Mouse (Mus musculus): Measurements from ENCODE around the gene Mtrf1l. TPM values are rescaled to one million over a fixed set of nuclear protein-coding genes. Genes with fewer than 3 reads are reported as not detected.

Gene Mtrf1l
- total and polyA plus RNA-seq, 3 experiments, result 5.6 to 12.4 (median 8.8) TPM

DNA sequence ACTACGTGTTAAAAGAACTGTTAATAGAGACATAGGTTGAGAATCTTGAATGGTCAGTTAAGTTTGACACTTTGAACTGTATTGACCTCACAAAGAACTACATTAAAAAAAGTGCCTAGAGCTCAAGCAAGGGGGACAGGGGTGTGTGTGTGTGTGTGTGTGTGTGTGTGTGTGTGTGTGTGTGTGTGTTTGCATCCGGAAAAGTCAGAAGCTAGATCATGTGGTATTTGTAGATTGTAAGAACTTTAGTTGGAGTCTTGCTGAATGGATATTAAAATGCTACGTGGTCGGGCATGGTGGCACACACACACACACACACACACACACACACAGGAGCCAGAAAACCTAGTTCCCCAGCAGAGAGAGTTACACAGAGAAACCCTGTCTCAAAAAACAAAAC, 16.7 kb downstream of the Mtrf1l start:
- Histone ChIP-seq H3K4me2 (ENCODE audit: insufficient read depth, low read depth, poor library complexity, severe bottlenecking) (peak overlapping the region; percentile 88; the same call in 1 of the 2 replicates), H3K4me1 (ENCODE audit: control insufficient read depth in 1 of 2, insufficient read depth in 2 of 2) (peaks cover 0 to 23% of the 10 kb centered on the region in 2 experiments; a peak in 2 of 4 replicates), H3K36me3 (replicated peaks in 1 of 2; ENCODE audit: control insufficient read depth in 1 of 2, insufficient read depth in 1 of 2, low read length in 1 of 2) (peaks cover 10 to 21% of the 10 kb centered on the region in 2 experiments), H3K27me3 (replicated peaks) (no peaks in the 10 kb centered on the region), H3K9me3 (replicated peaks; ENCODE audit: low read length) (no peaks in the 10 kb centered on the region), H3K79me2 (replicated peaks; ENCODE audit: control insufficient read depth, extremely low read depth, insufficient read depth, poor library complexity, severe bottlenecking) (peaks cover 31% of the 10 kb centered on the region), H3K4me3 (replicated peaks in 1 of 3; ENCODE audit: low read depth in 2 of 3, low read length in 2 of 3, poor library complexity in 1 of 3) (no peak overlapping the region), H3K9ac (ENCODE audit: insufficient read depth, low read depth) (peak overlapping the region; percentile 23; the same call in 1 of the 2 replicates), H3K27ac (ENCODE audit: insufficient read depth, low read depth) (no peak overlapping the region)
- no peak for DNase-seq (ENCODE audit: extremely low read depth)
- in situ Hi-C loops (cut with MboI; ENCODE audit: low pct_ligation_motif_present, low pct_unique_long_range_greater_than_20kb, low sequenced_read_pairs), result loop anchor here (25.0 kb wide), 1 partner anchor 1255 kb away; the partner anchor contains the start of gene Ipcef1
- dilution Hi-C loops (cut with MboI; ENCODE audit: extremely low pct_ligation_motif_present, extremely low pct_unique_long_range_greater_than_20kb, low sequenced_read_pairs), result no loop called here
- TF ChIP-seq USF1 (IDR thresholded peaks at IDR 0.05; ENCODE audit: low read depth, low read length), result no peak
- no peak for TF ChIP-seq HCFC1 (IDR thresholded peaks at IDR 0.05; ENCODE audit: low read depth, low read length)
- no peak for TF ChIP-seq SMC3 (IDR thresholded peaks at IDR 0.05; ENCODE audit: low read depth, low read length)

- TF ChIP-seq MAFK (IDR thresholded peaks at IDR 0.05; ENCODE audit: insufficient replicate concordance, low read length) (no peak), ETS1 (conservative IDR thresholded peaks at IDR 0.05; ENCODE audit: low read depth, low read length) (no peak), TCF12 (IDR thresholded peaks at IDR 0.05; ENCODE audit: low read depth, low read length) (no peak), CHD1 (IDR thresholded peaks at IDR 0.05; ENCODE audit: low read depth, low read length) (peak; percentile 66), POLR2AphosphoS2 (IDR thresholded peaks at IDR 0.05; ENCODE audit: low read depth, low read length) (no peak), CHD2 (IDR thresholded peaks at IDR 0.05; ENCODE audit: low read length) (no peak)
- Histone ChIP-seq H3K79me2 (replicated peaks; ENCODE audit: control insufficient read depth, extremely low read depth, insufficient read depth, poor library complexity, severe bottlenecking) (peaks cover 36% of the 10 kb centered on the region), H3K9me3 (replicated peaks; ENCODE audit: low read length) (no peaks in the 10 kb centered on the region), H3K4me2 (ENCODE audit: insufficient read depth, low read depth, poor library complexity, severe bottlenecking) (peak overlapping the region; percentile 82), H3K4me1 (ENCODE audit: control insufficient read depth in 1 of 2, insufficient read depth in 2 of 2) (peaks cover 3 to 29% of the 10 kb centered on the region in 2 experiments), H3K4me3 (replicated peaks in 1 of 3; ENCODE audit: low read depth in 2 of 3, low read length in 2 of 3, poor library complexity in 1 of 3) (peak overlapping the region; percentile 37 to 66 (median 54)), H3K36me3 (replicated peaks in 1 of 2; ENCODE audit: control insufficient read depth in 1 of 2, insufficient read depth in 1 of 2, low read length in 1 of 2) (peaks cover 11 to 21% of the 10 kb centered on the region in 2 experiments), H3K27me3 (replicated peaks) (no peaks in the 10 kb centered on the region), H3K27ac (ENCODE audit: insufficient read depth, low read depth) (peak overlapping the region; percentile 21; the same call in 1 of the 2 replicates), H3K9ac (ENCODE audit: insufficient read depth, low read depth) (peak overlapping the region; percentile 91)
- no peak for DNase-seq (ENCODE audit: extremely low read depth)
- in situ Hi-C loops (cut with MboI; ENCODE audit: low pct_ligation_motif_present, low pct_unique_long_range_greater_than_20kb, low sequenced_read_pairs), result loop anchor here (25.0 kb wide), 1 partner anchor 1256 kb away; the partner anchor contains the start of gene Ipcef1
- dilution Hi-C loops (cut with MboI; ENCODE audit: extremely low pct_ligation_motif_present, extremely low pct_unique_long_range_greater_than_20kb, low sequenced_read_pairs), result no loop called here
Measured at GRCm38 (mm10) chr10:5806416-5806815, 17.3 kb downstream of the Mtrf1l start.

DNA sequence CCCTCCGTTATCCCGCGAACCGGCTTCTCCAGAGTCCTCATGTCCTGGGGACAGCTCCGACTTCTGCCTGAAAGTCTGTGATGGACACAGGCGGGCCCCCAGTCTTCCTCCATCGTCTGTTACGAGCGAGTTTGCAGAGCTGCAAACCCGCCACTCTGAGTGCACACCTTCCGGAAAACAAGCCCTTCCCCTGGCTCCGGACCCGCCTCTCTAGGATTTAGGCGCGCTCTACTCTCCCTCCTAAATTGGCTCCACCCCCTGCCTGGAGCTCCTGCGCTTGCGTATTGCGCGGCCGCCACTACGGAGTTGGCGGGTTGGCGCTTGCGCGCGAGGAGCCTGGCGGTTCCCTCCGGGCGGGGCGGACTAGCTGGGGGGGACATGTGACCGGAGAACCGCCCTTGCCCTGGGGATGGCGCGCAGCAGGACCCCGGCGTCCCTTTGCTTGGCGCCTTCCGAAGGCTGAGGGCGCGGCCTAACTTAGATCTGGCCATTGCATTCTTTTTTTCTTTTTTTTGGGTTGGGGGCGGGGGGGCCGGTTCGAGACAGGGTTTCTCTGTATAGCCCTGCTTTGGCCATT, 17.9 kb downstream of the Mtrf1l start:
- Histone ChIP-seq H3K4me2 (ENCODE audit: insufficient read depth, low read depth, poor library complexity, severe bottlenecking) (peak overlapping the region; percentile 82), H3K27ac (ENCODE audit: insufficient read depth, low read depth) (peak overlapping the region; percentile 72), H3K4me1 (ENCODE audit: control insufficient read depth in 1 of 2, insufficient read depth in 2 of 2) (peaks cover 3 to 34% of the 10 kb centered on the region in 2 experiments), H3K36me3 (replicated peaks in 1 of 2; ENCODE audit: control insufficient read depth in 1 of 2, insufficient read depth in 1 of 2, low read length in 1 of 2) (peaks cover 16 to 23% of the 10 kb centered on the region in 2 experiments), H3K9me3 (replicated peaks; ENCODE audit: low read length) (no peaks in the 10 kb centered on the region), H3K79me2 (replicated peaks; ENCODE audit: control insufficient read depth, extremely low read depth, insufficient read depth, poor library complexity, severe bottlenecking) (peaks cover 42% of the 10 kb centered on the region), H3K4me3 (replicated peaks in 1 of 3; ENCODE audit: low read depth in 2 of 3, low read length in 2 of 3, poor library complexity in 1 of 3) (peak overlapping the region; percentile 65 to 70 (median 66)), H3K9ac (ENCODE audit: insufficient read depth, low read depth) (peak overlapping the region; percentile 91), H3K27me3 (replicated peaks) (no peaks in the 10 kb centered on the region)
- dilution Hi-C loops (cut with MboI; ENCODE audit: extremely low pct_ligation_motif_present, extremely low pct_unique_long_range_greater_than_20kb, low sequenced_read_pairs) (no loop called here), in situ Hi-C loops (cut with MboI; ENCODE audit: low pct_ligation_motif_present, low pct_unique_long_range_greater_than_20kb, low sequenced_read_pairs) (loop anchor here (25.0 kb wide), 1 partner anchor 1256 kb away; the partner anchor contains the start of gene Ipcef1)
- DNase-seq (ENCODE audit: extremely low read depth), result peak; percentile 95
- peak; percentile 97 for TF ChIP-seq NRF1 (IDR thresholded peaks at IDR 0.05; ENCODE audit: low read depth, low read length)
- TF ChIP-seq EP300 (IDR thresholded peaks at IDR 0.05; ENCODE audit: low read length), result no peak
- no peak for TF ChIP-seq ZKSCAN1 (IDR thresholded peaks at IDR 0.05; ENCODE audit: borderline replicate concordance, low read depth, low read length)
- no peak for TF ChIP-seq ZC3H11A (IDR thresholded peaks at IDR 0.05; ENCODE audit: low read depth, low read length)
- TF ChIP-seq MYC (IDR thresholded peaks at IDR 0.05; ENCODE audit: low read depth, low read length), result 0 out of 2 replicates have a peak, but pooled peaks have one; percentile 12
- peak; percentile 79; the same call in 1 of the 2 replicates for TF ChIP-seq KAT2A (IDR thresholded peaks at IDR 0.05; ENCODE audit: insufficient replicate concordance, low read length)
- peak; percentile 8; the same call in 1 of the 2 replicates for TF ChIP-seq MXI1 (IDR thresholded peaks at IDR 0.05; ENCODE audit: low read depth, low read length)
- TF ChIP-seq SMC3 (IDR thresholded peaks at IDR 0.05; ENCODE audit: low read depth, low read length), result no peak
- TF ChIP-seq ETS1 (conservative IDR thresholded peaks at IDR 0.05; ENCODE audit: low read depth, low read length), result no peak
- peak; percentile 32 for TF ChIP-seq SIN3A (IDR thresholded peaks at IDR 0.05; ENCODE audit: low read length)
- TF ChIP-seq IRF4 (IDR thresholded peaks at IDR 0.05; ENCODE audit: low read depth, low read length), result 0 out of 2 replicates have a peak, but pooled peaks have one; percentile 28
- no peak for TF ChIP-seq MAFK (IDR thresholded peaks at IDR 0.05; ENCODE audit: insufficient replicate concordance, low read length)
- no peak for TF ChIP-seq RAD21 (IDR thresholded peaks at IDR 0.05; ENCODE audit: low read depth, low read length)
- 0 out of 2 replicates have a peak, but pooled peaks have one; percentile 28 for TF ChIP-seq TBP (conservative IDR thresholded peaks at IDR 0.05; ENCODE audit: low read depth, low read length)
- TF ChIP-seq HCFC1 (IDR thresholded peaks at IDR 0.05; ENCODE audit: low read depth, low read length), result peak; percentile 70
- TF ChIP-seq ZMIZ1 (IDR thresholded peaks at IDR 0.05; ENCODE audit: low read depth, low read length), result no peak
- peak; percentile 83 for TF ChIP-seq TCF12 (IDR thresholded peaks at IDR 0.05; ENCODE audit: low read depth, low read length)
- TF ChIP-seq MAZ (IDR thresholded peaks at IDR 0.05; ENCODE audit: low read depth, low read length), result peak; percentile 89; the same call in 1 of the 2 replicates

All from CH12.LX (cell line).